Mouse (Mus musculus) erythroblast, embryonic 14.5 days (primary cell): ENCODE data around the gene Il12rb1.

Experiments used
- GATA1 ChIP-seq: IDR thresholded peaks from 2 replicates; pipeline ENCODE4 v1.6.1; 2012; ENCODE audit warnings: low read length, inconsistent platforms, mixed read lengths
- TAL1 ChIP-seq: IDR thresholded peaks from 3 replicates; pipeline ENCODE4 v1.6.1; 2012; ENCODE audit warnings: low read length, inconsistent platforms, mixed read lengths

DNA sequence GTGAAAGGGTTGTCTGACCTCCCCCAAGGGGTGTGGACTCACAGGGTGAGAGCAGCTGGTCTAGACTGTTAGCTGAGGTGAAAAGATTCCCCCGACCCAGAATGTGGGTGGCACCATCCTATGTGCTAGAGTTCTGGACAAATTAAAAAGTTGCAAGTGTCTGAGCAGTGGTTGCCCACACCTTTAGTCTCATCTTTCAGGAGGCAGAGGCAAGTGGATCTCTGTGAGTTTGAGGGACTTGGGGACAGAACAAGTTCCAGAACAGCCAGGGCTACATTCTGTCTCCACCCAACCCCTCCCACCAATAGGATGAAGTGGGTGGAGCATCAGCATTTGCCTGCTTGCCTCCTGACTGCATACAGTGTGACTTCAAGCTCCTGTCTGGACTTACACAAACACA is 46.1 kb upstream of the Il12rb1 start:
- TF ChIP-seq GATA1, result no peak
- no peak for TF ChIP-seq TAL1
